Mouse (Mus musculus) hindbrain, embryonic 15.5 days (tissue): ENCODE data around the gene Fhit. TPM values are rescaled to one million over a fixed set of nuclear protein-coding genes. Genes with fewer than 3 reads are reported as not detected.

Experiments
- ATAC-seq: fragments of 200-750 bp; cut with Nextera tagmentation; 2 replicates; pipeline ENCODE4 v1.8.0; 2017; ENCODE audit warnings: low read depth, moderate number of reproducible peaks, moderate TSS enrichment; ENCODE audit not compliant: low FRiP score
- H3K27ac ChIP-seq: fragments of 300-500 bp; sonication (generic); replicated peaks from 2 replicates; pipeline ENCODE4 v1.5.1; 2015; ENCODE audit warnings: mild to moderate bottlenecking, inconsistent platforms
- H3K27me3 ChIP-seq: fragments of 300-500 bp; sonication (generic); 2 replicates; pipeline ENCODE4 v1.6.1; 2015; ENCODE audit warnings: control low read depth, inconsistent platforms
- H3K36me3 ChIP-seq: fragments of 300-500 bp; sonication (generic); 2 replicates; pipeline ENCODE4 v1.6.1; 2015; ENCODE audit warnings: control low read depth, inconsistent platforms
- H3K4me1 ChIP-seq: fragments of 300-500 bp; sonication (generic); replicated peaks from 2 replicates; pipeline ENCODE4 v1.6.1; 2015; ENCODE audit warnings: control low read depth, inconsistent platforms
- H3K4me2 ChIP-seq: fragments of 300-500 bp; sonication (generic); 2 replicates; pipeline ENCODE4 v1.6.1; 2015; ENCODE audit warnings: moderate library complexity, mild to moderate bottlenecking, inconsistent platforms
- H3K4me3 ChIP-seq: fragments of 300-500 bp; sonication (generic); 2 replicates; pipeline ENCODE4 v1.5.1; 2015; ENCODE audit warnings: mild to moderate bottlenecking, inconsistent platforms
- H3K9ac ChIP-seq: fragments of 300-500 bp; sonication (generic); 2 replicates; pipeline ENCODE4 v1.6.1; 2015; ENCODE audit warnings: inconsistent platforms
- H3K9me3 ChIP-seq: fragments of 300-500 bp; sonication (generic); 2 replicates; pipeline ENCODE4 v1.6.1; 2016; ENCODE audit warnings: control low read depth, inconsistent platforms
- WGBS: fragments of 180-500 bp; shearing (Covaris S2); methylation state at CpG from one replicate; pipeline ENCODE4 v1.1.7; 2015; 5-methylcytosine and 5-hydroxymethylcytosine counted together
- polyA plus RNA-seq: library from polyadenylated mRNA; unstranded; fragments of >200 nt; fragmentation: Nextera tagmentation; extraction: Ambion mirVana; gene quantifications from 2 replicates; pipeline ENCODE4 v1.2.1, GENCODE M21; 2015

The Fhit gene
- polyA plus RNA-seq, 1 experiment from 2014 or later, result 9.2 TPM

DNA sequence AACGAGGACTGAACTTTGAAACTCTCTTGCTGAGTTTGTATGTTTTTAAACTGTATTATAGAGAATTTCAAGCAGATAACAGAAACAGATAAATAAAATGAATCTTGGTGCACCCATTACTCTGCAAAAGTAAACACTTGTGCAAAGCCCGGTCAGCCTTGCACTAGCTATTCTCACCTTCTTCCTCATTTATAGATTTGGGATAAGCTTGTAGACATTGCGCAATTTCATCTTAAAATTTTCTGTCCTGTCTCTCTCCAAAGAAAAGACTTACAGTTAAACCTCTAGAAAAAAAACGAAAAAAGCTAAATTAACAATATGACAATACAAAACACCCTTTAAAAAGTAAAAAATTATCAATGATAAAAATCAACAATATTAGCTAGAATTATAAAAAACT lies 795.0 kb downstream of the Fhit start:
- H3K36me3 ChIP-seq, result no peaks in the 10 kb centered on the region
- H3K4me1 ChIP-seq, result no peaks in the 10 kb centered on the region
- ATAC-seq, result no peak
- WGBS, result 90% methylated on average over 4 of the region's 4 CpGs
- no peak overlapping the region for H3K9ac ChIP-seq
- no peaks in the 10 kb centered on the region for H3K9me3 ChIP-seq
- no peak overlapping the region for H3K4me3 ChIP-seq
- no peak overlapping the region for H3K27ac ChIP-seq
- no peaks in the 10 kb centered on the region for H3K27me3 ChIP-seq
- no peak overlapping the region for H3K4me2 ChIP-seq

DNA sequence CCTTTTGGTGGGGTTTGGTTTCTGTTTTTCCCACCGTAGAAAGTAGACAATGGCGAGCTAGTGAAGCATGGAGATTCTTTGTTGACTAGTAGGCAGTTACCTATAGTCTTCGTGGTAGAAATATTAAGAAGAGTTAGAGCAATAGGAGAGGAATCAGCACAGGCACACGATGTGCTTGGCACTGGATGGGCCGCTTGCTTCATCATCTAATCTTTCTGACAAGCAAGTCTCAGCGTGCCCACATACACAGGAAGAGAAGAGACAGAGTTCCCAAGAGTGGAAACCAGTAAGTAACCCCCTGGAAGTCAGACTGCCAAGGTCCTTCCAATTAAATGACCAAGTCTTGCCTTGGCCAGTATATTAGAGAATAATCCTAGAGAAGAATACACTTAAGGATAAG lies 797.6 kb downstream of the Fhit start:
- no peaks in the 10 kb centered on the region for H3K27me3 ChIP-seq
- ATAC-seq, result no peak
- no peak overlapping the region for H3K9ac ChIP-seq
- no peak overlapping the region for H3K4me2 ChIP-seq
- H3K27ac ChIP-seq, result no peak overlapping the region
- no peaks in the 10 kb centered on the region for H3K4me1 ChIP-seq
- no peaks in the 10 kb centered on the region for H3K9me3 ChIP-seq
- H3K4me3 ChIP-seq, result no peak overlapping the region
- H3K36me3 ChIP-seq, result no peaks in the 10 kb centered on the region
- 72% methylated on average over 6 of the region's 6 CpGs for WGBS

DNA sequence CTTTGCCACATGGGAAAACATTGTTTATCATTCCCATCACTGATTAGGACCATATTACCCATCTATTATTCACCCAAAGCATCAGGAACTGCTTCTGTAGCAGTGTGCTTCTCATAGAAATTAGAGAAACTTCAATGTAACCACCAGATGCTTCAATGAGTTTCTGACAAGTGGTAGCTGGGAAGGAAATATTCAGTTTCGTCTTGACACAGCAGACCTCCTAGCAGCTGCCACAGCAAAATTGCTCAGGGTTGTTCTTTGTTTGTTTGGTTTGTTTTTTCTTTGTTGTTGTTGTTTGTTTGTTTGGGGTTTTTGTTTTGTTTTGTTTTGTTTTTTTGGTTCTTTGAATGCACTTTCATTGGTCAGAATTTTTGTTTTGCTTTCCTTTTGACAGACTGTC lies 798.5 kb downstream of the Fhit start:
- WGBS, result 71% methylated on average over 1 of the region's 1 CpGs
- Histone ChIP-seq H3K4me3 (no peak overlapping the region), H3K4me1 (no peaks in the 10 kb centered on the region), H3K4me2 (no peak overlapping the region), H3K36me3 (no peaks in the 10 kb centered on the region), H3K27me3 (no peaks in the 10 kb centered on the region), H3K9ac (no peak overlapping the region), H3K9me3 (no peaks in the 10 kb centered on the region), H3K27ac (no peak overlapping the region)
- no peak for ATAC-seq

DNA sequence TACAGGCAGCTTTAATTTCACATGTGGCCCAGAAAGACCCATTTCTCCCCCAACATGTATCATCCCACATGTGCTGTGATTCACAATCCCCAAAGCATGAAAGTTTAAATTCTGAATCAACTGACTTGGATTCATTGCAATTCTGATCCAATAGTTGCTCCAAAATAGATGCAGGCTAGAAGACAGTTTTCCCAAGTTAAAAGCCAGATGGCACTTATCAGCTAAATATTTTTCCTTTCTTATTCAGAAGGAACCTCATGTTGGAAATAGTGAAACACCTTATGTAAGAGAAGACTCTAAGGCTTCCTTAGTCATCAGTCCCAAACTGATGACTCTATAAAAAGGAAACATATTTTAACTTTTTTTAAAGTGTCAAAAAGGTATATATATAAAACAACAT lies 815.9 kb downstream of the Fhit start:
- Histone ChIP-seq H3K4me3 (no peak overlapping the region), H3K4me2 (no peak overlapping the region), H3K9ac (no peak overlapping the region), H3K36me3 (no peaks in the 10 kb centered on the region), H3K9me3 (no peaks in the 10 kb centered on the region), H3K27me3 (no peaks in the 10 kb centered on the region), H3K4me1 (no peaks in the 10 kb centered on the region), H3K27ac (no peak overlapping the region)
- ATAC-seq, result no peak

DNA sequence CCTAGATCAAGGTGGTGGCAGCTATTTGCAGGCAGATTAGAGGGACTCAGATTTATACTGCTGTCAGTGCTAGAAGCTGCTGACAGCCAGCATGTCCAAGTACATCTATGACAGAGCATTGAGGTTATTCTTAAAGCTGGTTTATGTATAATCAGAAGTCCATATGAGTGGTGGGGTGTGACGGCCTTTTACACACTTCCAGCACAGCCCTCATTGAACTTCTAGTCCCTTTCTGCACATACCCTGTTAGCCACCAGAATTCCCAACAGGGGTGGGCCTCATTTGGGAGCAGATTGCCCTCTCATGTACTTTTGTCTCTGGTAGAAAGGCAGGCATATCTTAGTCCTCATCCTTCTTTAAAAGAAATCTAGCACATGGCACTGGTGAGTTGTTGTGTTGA lies 817.8 kb downstream of the Fhit start:
- WGBS, result 88% methylated on average over 1 of the region's 1 CpGs
- Histone ChIP-seq H3K27me3 (no peaks in the 10 kb centered on the region), H3K9me3 (no peaks in the 10 kb centered on the region), H3K4me3 (no peak overlapping the region), H3K4me2 (no peak overlapping the region), H3K9ac (no peak overlapping the region), H3K4me1 (no peaks in the 10 kb centered on the region), H3K36me3 (no peaks in the 10 kb centered on the region), H3K27ac (no peak overlapping the region)
- no peak for ATAC-seq

DNA sequence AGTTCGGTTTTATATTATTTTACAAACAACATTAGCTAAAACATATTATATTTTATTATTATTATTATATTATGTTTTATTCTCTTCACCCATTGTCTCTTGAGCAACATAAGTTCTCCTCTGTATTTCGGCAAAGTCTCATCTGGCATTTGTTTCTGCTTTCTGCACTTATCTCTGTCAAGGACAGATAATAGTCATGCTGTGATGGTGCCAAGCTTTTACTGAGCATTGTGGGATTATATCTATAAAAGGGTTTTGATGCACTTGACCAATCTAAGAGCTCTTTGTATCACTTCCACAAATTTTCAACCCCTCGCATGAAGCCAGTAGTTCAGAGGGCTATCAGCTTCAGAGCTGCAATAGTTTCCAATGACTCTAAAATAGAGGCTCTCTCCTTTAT lies 845.1 kb downstream of the Fhit start:
- no peaks in the 10 kb centered on the region for H3K36me3 ChIP-seq
- H3K9me3 ChIP-seq, result no peaks in the 10 kb centered on the region
- H3K4me3 ChIP-seq, result no peak overlapping the region
- 86% methylated on average over 3 of the region's 3 CpGs for WGBS
- H3K4me2 ChIP-seq, result no peak overlapping the region
- no peak overlapping the region for H3K9ac ChIP-seq
- no peak overlapping the region for H3K27ac ChIP-seq
- ATAC-seq, result no peak
- H3K4me1 ChIP-seq, result no peaks in the 10 kb centered on the region
- no peaks in the 10 kb centered on the region for H3K27me3 ChIP-seq

DNA sequence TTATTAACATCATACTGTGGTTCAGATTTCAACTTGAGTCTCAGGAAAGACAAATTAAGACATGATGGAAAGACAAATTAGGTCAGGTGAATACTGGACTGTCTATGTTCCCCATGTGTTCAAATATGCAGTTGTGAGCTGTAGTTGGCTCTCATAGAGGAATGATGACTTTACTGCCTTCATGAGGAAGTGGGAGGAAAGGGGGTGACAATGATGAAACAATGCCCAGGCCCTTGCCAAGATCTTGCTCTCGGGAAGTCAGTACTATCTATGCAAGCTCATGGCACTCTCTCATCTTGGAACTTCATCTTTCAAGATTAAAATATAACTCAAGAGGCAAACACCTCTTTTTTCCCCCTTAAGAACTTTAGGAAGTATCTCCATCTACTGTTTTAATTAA lies 849.6 kb downstream of the Fhit start:
- no peaks in the 10 kb centered on the region for H3K9me3 ChIP-seq
- WGBS, result 86% methylated on average over 1 of the region's 1 CpGs
- H3K36me3 ChIP-seq, result no peaks in the 10 kb centered on the region
- H3K4me3 ChIP-seq, result no peak overlapping the region
- no peak for ATAC-seq
- no peak overlapping the region for H3K9ac ChIP-seq
- H3K27ac ChIP-seq, result no peak overlapping the region
- no peaks in the 10 kb centered on the region for H3K27me3 ChIP-seq
- no peak overlapping the region for H3K4me2 ChIP-seq
- no peaks in the 10 kb centered on the region for H3K4me1 ChIP-seq

DNA sequence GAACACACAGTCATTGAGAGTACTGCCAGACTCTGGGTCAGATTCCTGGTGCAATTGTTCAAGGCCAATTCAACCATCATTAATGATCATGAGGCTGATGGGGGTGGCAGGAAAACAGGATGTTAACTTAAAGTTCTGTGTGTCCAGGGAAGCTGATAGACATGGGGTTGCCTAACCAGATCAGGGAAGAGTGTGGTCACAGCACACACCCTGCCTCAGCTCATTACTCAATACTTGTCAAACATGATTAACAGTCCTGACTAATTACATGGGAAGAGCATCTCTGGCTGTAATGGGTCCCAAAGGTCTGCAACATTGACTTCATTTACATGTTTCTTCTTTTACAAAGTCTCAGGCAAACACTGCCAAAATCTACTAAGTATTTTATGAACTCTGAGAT lies 856.5 kb downstream of the Fhit start:
- no peaks in the 10 kb centered on the region for H3K4me1 ChIP-seq
- no peak overlapping the region for H3K27ac ChIP-seq
- no peak overlapping the region for H3K4me2 ChIP-seq
- H3K4me3 ChIP-seq, result no peak overlapping the region
- no peak for ATAC-seq
- H3K9me3 ChIP-seq, result no peaks in the 10 kb centered on the region
- H3K36me3 ChIP-seq, result no peaks in the 10 kb centered on the region
- no peaks in the 10 kb centered on the region for H3K27me3 ChIP-seq
- no peak overlapping the region for H3K9ac ChIP-seq

DNA sequence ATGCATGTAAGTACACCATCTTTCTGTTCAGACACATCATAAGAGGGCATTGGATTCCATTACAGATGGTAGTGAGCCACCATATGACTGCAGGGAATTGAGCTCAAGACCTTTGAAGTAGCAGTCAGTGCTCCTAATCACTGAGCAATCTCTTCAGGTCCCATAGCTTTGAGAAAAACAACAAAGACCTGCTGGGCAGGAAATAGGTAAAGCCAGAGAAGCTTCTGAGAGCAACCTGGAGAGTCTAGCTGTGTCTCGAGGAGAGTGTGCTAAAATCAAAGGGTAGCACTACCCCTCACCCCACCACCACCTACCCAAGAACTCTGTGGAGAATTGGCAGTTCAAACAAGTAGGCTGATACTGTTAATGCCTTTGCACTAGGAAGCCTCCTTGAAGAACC lies 860.3 kb downstream of the Fhit start:
- ATAC-seq, result no peak
- no peaks in the 10 kb centered on the region for H3K9me3 ChIP-seq
- no peaks in the 10 kb centered on the region for H3K27me3 ChIP-seq
- H3K9ac ChIP-seq, result no peak overlapping the region
- no peak overlapping the region for H3K27ac ChIP-seq
- WGBS, result 82% methylated on average over 1 of the region's 1 CpGs
- no peaks in the 10 kb centered on the region for H3K36me3 ChIP-seq
- no peaks in the 10 kb centered on the region for H3K4me1 ChIP-seq
- H3K4me2 ChIP-seq, result no peak overlapping the region
- no peak overlapping the region for H3K4me3 ChIP-seq

DNA sequence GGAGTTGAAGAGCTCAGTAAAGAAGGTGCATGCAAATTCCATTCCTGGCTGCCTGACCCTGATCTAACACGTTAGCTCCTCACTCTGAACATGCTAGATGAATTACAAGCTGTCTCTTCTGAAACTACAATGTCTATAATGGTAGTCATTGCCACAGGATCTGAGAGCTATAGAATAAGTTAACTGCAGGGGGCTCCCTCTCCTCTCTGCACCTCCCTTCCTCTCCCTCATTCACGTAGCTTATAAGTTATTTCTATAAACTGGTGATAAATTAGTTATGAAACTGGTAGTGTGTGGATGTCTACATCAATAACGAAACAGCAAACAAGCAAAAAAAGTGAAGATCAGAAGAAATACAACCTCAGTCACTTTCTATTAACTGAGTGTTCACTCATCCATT lies 860.9 kb downstream of the Fhit start:
- Histone ChIP-seq H3K9ac (no peak overlapping the region), H3K27ac (no peak overlapping the region), H3K9me3 (no peaks in the 10 kb centered on the region), H3K27me3 (no peaks in the 10 kb centered on the region), H3K4me3 (no peak overlapping the region), H3K36me3 (no peaks in the 10 kb centered on the region), H3K4me2 (no peak overlapping the region), H3K4me1 (no peaks in the 10 kb centered on the region)
- ATAC-seq, result no peak
- 67% methylated on average over 3 of the region's 3 CpGs for WGBS

DNA sequence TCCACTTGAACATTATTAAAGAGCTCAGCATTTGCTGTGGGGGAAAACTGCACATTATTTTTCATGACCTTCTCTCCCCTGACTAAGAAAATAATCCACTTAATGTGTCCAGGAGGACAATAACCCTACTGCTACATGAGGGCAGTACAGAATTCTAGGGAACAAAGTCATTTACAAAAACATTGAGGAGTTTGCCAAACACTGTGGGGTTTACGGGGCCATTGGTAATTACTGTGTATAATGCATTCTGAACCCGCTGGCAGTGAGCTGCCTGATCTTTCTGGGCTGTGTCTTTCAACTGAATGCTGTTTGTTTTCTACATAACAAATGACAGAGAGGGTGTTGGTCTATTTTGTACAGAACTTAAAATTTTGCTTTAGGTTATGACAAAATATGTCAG lies 862.8 kb downstream of the Fhit start:
- H3K27me3 ChIP-seq, result no peaks in the 10 kb centered on the region
- H3K4me1 ChIP-seq, result no peaks in the 10 kb centered on the region
- 35% methylated on average over 2 of the region's 2 CpGs for WGBS
- H3K9ac ChIP-seq, result no peak overlapping the region
- H3K36me3 ChIP-seq, result no peaks in the 10 kb centered on the region
- ATAC-seq, result 0 out of 2 replicates have a peak, but pooled peaks have one; percentile 34
- no peak overlapping the region for H3K4me2 ChIP-seq
- no peaks in the 10 kb centered on the region for H3K9me3 ChIP-seq
- no peak overlapping the region for H3K4me3 ChIP-seq
- no peak overlapping the region for H3K27ac ChIP-seq

DNA sequence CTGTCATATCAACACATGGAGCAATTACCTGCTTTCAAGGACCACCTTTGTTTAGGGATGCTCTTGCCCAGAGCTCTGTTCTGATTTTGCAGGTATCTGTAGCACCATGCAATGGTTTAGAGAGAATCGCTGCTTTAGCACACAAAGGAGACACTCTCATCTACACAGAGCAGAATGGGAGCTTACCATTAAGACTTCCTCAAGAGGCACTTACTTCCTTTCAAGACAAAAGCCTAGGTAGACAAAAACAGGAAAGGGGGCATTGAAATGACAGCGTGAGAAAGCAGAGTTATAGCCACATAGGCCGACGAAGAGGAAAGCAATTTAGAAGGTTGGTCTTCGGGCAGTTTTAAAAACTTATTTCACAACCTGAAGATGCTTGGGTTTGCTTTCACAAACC lies 872.8 kb downstream of the Fhit start:
- H3K4me3 ChIP-seq, result no peak overlapping the region
- no peak overlapping the region for H3K4me2 ChIP-seq
- no peaks in the 10 kb centered on the region for H3K36me3 ChIP-seq
- WGBS, result 89% methylated on average over 5 of the region's 5 CpGs
- H3K27me3 ChIP-seq, result no peaks in the 10 kb centered on the region
- H3K27ac ChIP-seq, result no peak overlapping the region
- no peaks in the 10 kb centered on the region for H3K4me1 ChIP-seq
- H3K9ac ChIP-seq, result no peak overlapping the region
- no peak for ATAC-seq
- no peaks in the 10 kb centered on the region for H3K9me3 ChIP-seq

DNA sequence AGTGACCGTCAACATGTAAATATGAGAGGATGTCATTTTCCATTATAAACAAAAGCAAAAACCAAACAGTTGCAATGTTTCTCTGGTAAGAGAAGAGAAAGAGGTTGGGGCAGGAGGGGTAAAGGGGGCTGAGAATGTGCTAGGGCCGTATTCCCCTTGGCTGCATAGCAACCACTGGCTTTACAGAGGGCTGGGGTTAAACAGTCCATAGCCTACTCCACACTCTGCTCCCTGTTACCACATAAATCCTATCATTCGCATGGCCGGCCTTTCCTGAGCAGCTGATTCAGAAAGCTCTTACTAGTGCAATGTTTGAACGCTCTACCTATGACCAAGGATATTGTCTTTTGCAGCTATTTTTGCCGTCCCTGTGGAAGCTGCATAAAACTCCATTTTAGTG lies 875.8 kb downstream of the Fhit start:
- no peaks in the 10 kb centered on the region for H3K36me3 ChIP-seq
- H3K4me2 ChIP-seq, result no peak overlapping the region
- H3K9ac ChIP-seq, result no peak overlapping the region
- H3K9me3 ChIP-seq, result no peaks in the 10 kb centered on the region
- no peak overlapping the region for H3K27ac ChIP-seq
- H3K4me3 ChIP-seq, result no peak overlapping the region
- 77% methylated on average over 6 of the region's 6 CpGs for WGBS
- H3K27me3 ChIP-seq, result no peaks in the 10 kb centered on the region
- ATAC-seq, result no peak
- H3K4me1 ChIP-seq, result no peaks in the 10 kb centered on the region
